Mouse (Mus musculus) C2C12 (cell line): ENCODE measurements at regions not wholly inside any gene's neighbourhood (a gene's known extent, or its start where the extent isn't known, plus 50 kb on each side); places are given as distances from the start of the nearest gene placed in this dataset.

ENCODE experiments used
- H3K27me3 ChIP-seq: one replicate; pipeline ENCODE4 v1.6.1; 2011; ENCODE audit not compliant: control insufficient read depth, insufficient read depth, insufficient read length
- H3K36me3 ChIP-seq: one replicate; pipeline ENCODE4 v1.6.1; 2011; ENCODE audit not compliant: control insufficient read depth, insufficient read depth
- H3K4me3 ChIP-seq: one replicate; pipeline ENCODE4 v1.5.1; 2011; ENCODE audit warnings: mild to moderate bottlenecking, control low read depth; ENCODE audit not compliant: poor library complexity, insufficient read depth, severe bottlenecking
- H3K79me2 ChIP-seq: one replicate; pipeline ENCODE4 v1.6.1; 2011; ENCODE audit not compliant: control insufficient read depth, insufficient read depth
- H3K79me3 ChIP-seq: one replicate; pipeline ENCODE4 v1.6.1; 2011; ENCODE audit warnings: low read depth, control low read depth
- H3ac ChIP-seq: one replicate; pipeline ENCODE3; 2011; ENCODE audit warnings: low read depth; ENCODE audit not compliant: control insufficient read depth, insufficient read length
- CEBPB ChIP-seq: IDR thresholded peaks from one replicate; pipeline ENCODE4 v1.6.1; 2011; ENCODE audit warnings: low read depth, mild to moderate bottlenecking, control low read depth, moderate library complexity
- CTCF ChIP-seq: IDR thresholded peaks from one replicate; pipeline ENCODE4 v1.5.1; 2011; ENCODE audit not compliant: control insufficient read depth, insufficient read depth, insufficient read length
- FOSL1 ChIP-seq: IDR thresholded peaks from one replicate; pipeline ENCODE4 v1.8.0; 2011; ENCODE audit warnings: mild to moderate bottlenecking, low read length; ENCODE audit not compliant: poor library complexity, insufficient read depth, severe bottlenecking
- MAX ChIP-seq: IDR thresholded peaks from one replicate; pipeline ENCODE4 v1.6.1; 2011; ENCODE audit warnings: mild to moderate bottlenecking, control low read depth
- MYOD1 ChIP-seq: IDR thresholded peaks from one replicate; pipeline ENCODE4 v1.6.1; 2011; ENCODE audit warnings: low read depth; ENCODE audit not compliant: control insufficient read depth, insufficient read length
- MYOG ChIP-seq: IDR thresholded peaks from one replicate; pipeline ENCODE4 v1.6.1; 2011; ENCODE audit not compliant: control insufficient read depth, insufficient read length; ENCODE audit errors: extremely low read depth
- USF1 ChIP-seq: IDR thresholded peaks from one replicate; pipeline ENCODE4 v1.6.1; 2011; ENCODE audit warnings: low read depth, mild to moderate bottlenecking, control low read depth, moderate library complexity

- Histone ChIP-seq H3K4me3 (no peak overlapping the region), H3K79me3 (no peaks in the 10 kb centered on the region), H3ac (no peak overlapping the region), H3K79me2 (no peaks in the 10 kb centered on the region), H3K36me3 (no peaks in the 10 kb centered on the region), H3K27me3 (no peaks in the 10 kb centered on the region)
- TF ChIP-seq MYOD1: no peak
- TF ChIP-seq MAX: peak; percentile 31
- peak; percentile 38 for TF ChIP-seq CEBPB
- no peak for TF ChIP-seq USF1
- no peak for TF ChIP-seq MYOG
- TF ChIP-seq CTCF: no peak
- TF ChIP-seq FOSL1: no peak
Observed at GRCm38 (mm10) chr2:131755107-131755506, 104.4 kb downstream of the Erv3 start.

DNA sequence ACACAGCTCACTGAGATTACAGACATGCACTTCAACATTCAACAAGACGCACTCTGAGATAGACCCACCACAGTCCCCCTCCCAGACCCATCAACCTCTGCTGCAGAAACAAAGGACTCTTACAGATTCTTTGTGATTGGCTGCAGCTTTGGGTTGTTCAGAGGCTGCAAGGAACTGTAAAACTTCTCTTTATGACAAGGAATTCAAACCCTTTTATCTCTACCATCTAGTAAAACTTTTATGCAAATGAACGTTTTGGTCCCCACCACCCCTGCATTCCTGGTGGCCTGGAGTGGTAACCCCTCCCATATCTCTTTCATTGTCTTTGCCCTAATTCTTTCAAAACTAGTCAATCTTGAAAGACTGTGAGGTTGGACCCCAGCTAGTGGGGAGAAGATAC is 106.1 kb downstream of the Erv3 start:
- Histone ChIP-seq H3K27me3 (no peaks in the 10 kb centered on the region), H3K79me3 (no peaks in the 10 kb centered on the region), H3ac (no peak overlapping the region), H3K36me3 (no peaks in the 10 kb centered on the region), H3K4me3 (no peak overlapping the region), H3K79me2 (no peaks in the 10 kb centered on the region)
- TF ChIP-seq CEBPB (no peak), USF1 (no peak), FOSL1 (no peak), MYOG (no peak), MYOD1 (no peak), CTCF (no peak), MAX (no peak)

DNA sequence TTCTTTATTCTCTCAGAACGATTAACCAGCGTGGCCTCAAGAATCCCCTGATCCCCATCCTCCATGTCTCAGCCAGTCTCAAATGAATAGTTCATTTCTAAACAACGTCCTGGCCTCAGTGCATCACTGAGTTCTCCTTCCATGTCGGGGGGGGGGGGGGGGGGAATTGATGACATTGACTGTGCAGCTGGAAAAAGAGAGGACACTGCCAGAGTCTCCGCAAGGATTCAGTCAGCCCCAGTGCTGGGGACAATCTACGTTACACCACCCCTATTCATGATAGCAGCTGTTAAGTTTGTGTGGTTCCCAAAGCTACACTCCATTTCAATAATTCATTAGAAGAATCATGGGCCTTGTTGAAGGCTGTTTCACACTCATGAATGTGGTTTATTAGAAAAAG is 108.9 kb downstream of the Erv3 start:
- Histone ChIP-seq H3K79me2 (no peaks in the 10 kb centered on the region), H3ac (no peak overlapping the region), H3K4me3 (no peak overlapping the region)

DNA sequence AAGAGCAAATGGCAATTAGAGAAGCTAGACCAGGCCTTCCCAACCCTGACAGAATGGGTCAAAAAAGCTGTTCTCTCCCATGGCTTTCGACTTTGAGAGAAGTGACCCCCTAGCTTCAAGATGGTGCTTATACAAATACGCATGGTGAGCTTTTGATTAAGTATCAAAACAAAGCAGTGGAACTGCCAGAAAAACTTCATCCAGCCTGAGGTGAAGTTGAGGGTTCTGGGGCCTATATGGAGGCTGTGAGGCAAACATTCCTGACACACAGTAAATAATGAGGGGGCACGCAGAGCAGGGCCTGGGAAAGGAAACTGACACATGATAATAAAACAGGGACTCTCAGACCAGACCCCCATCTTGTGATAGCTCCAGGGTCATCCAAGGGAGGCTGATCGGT is 109.3 kb downstream of the Erv3 start:
- no peaks in the 10 kb centered on the region for H3K79me2 ChIP-seq
- H3ac ChIP-seq: no peak overlapping the region
- H3K4me3 ChIP-seq: no peak overlapping the region
- no peaks in the 10 kb centered on the region for H3K27me3 ChIP-seq
- no peaks in the 10 kb centered on the region for H3K36me3 ChIP-seq
- no peaks in the 10 kb centered on the region for H3K79me3 ChIP-seq
- TF ChIP-seq MAX (no peak), CEBPB (no peak), CTCF (no peak), MYOD1 (no peak), MYOG (no peak), FOSL1 (no peak), USF1 (no peak)

More for the DNA sequence above, 108.9 kb downstream of the Erv3 start:
- no peak for TF ChIP-seq USF1
- no peak for TF ChIP-seq MYOG
- no peak for TF ChIP-seq CTCF
- no peak for TF ChIP-seq MYOD1
- no peak for TF ChIP-seq FOSL1
- TF ChIP-seq MAX: no peak
- TF ChIP-seq CEBPB: no peak
- H3K79me3 ChIP-seq: no peaks in the 10 kb centered on the region
- H3K27me3 ChIP-seq: no peaks in the 10 kb centered on the region
- H3K36me3 ChIP-seq: no peaks in the 10 kb centered on the region

- TF ChIP-seq MAX: no peak
- TF ChIP-seq USF1: no peak
- TF ChIP-seq CEBPB: no peak
- no peak for TF ChIP-seq CTCF
- TF ChIP-seq MYOG: no peak
- TF ChIP-seq MYOD1: no peak
- TF ChIP-seq FOSL1: no peak
- Histone ChIP-seq H3K27me3 (no peaks in the 10 kb centered on the region), H3K36me3 (no peaks in the 10 kb centered on the region), H3ac (no peak overlapping the region), H3K4me3 (no peak overlapping the region), H3K79me2 (no peaks in the 10 kb centered on the region), H3K79me3 (no peaks in the 10 kb centered on the region)
Observed at GRCm38 (mm10) chr2:131749746-131750145, 109.8 kb downstream of the Erv3 start.

DNA sequence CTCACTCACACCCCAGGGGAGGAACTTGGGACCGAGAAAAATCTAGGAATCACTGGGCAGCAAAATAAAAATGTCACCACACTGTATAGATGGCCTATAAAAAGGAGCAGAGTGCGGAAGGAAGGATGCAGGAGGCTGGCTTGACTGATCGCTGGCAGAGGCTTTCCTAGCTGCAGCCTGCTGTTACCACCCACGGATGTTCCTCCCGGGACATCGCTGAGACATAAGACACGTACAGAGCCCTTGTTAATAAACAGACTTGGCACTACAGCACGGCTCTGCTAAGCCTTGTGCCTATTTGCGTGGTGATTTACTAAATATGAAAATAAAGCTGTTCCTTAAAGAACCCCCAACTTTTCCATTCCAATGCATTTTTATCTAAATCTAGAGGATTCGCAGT is 110.8 kb downstream of the Erv3 start:
- Histone ChIP-seq H3ac (no peak overlapping the region), H3K4me3 (no peak overlapping the region)
- no peak for TF ChIP-seq MAX
- no peak for TF ChIP-seq FOSL1
- TF ChIP-seq MYOG: no peak
- no peak for TF ChIP-seq MYOD1
- TF ChIP-seq CEBPB: no peak
- no peak for TF ChIP-seq USF1
- no peak for TF ChIP-seq CTCF

More for the DNA sequence above, 110.8 kb downstream of the Erv3 start:
- Histone ChIP-seq H3K27me3 (no peaks in the 10 kb centered on the region), H3K36me3 (no peaks in the 10 kb centered on the region), H3K79me2 (no peaks in the 10 kb centered on the region), H3K79me3 (no peaks in the 10 kb centered on the region)
